Mouse (Mus musculus): ENCODE results near the gene Prpf40a. TPM values are rescaled to one million over a fixed set of nuclear protein-coding genes. Genes with fewer than 3 reads are reported as not detected.

Gene Prpf40a
- 33.2 and 40.8 TPM in 2 replicates for polyA plus RNA-seq (2021; fragmentation: Nextera tagmentation)
- long read RNA-seq, experiment 1, partial matches to known transcripts: 8 of 18 reads
- long read RNA-seq, experiment 1, other reads (novel, unspliced or antisense): 10 of 18 reads
- long read RNA-seq, experiment 2, partial matches to known transcripts: 20 of 34 reads
- long read RNA-seq, experiment 2, other reads (novel, unspliced or antisense): 13 of 34 reads

GRCm38 (mm10) chr2:53190684-53191511 lies at the start of gene Prpf40a:
TSS of gene Prpf40a (minus strand) at chr2:53191284.

DNA sequence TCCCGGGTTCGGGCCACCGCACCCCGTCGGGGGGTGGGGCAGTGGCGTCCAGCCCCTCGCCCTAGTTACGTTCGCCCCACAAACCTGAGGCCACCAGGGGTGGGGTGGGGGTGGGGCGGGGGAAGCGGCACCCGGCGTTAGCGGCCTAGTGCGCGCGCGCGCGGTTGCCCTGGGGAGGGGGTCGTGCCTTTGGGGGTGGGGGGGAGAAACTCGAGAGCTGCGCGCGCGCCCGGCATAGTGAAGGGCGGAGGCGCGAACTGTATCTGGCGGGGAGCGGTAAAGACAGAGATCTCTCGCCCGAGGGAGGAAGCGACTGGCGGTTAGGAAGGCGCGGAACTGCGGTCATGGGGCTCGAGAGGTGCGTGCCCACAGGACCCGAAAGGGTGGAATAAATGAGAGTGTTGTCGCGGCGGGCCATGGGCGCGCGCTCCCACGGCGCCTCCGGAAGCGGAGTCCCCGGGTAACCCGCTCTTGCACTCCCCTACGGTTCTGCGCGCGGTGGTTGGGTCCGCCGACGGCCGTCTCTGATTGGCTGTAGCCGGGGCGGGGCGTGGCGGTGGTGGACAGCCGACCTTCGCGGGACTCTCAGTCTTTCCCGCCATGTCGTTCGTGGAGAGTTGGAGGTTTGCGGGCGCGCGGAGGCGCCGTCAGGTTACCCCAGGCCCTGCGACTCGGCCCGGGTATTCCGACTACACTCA lies 588 bp upstream of the Prpf40a start, which contains the start of gene Arl6ip6:
Gene Arl6ip6, plus strand, starts transcription at position 204 of the 698 bp plus-strand sequence.

Other genes starting within 250 kb of the Prpf40a start
- gene Arl6ip6, start 442 bp upstream of the Prpf40a start, polyA plus RNA-seq (2021; fragmentation: Nextera tagmentation): 7.5 and 9.2 TPM in 2 replicates

All from left cerebral cortex, adult 6 months (tissue).